Mouse (Mus musculus) E14TG2a.4 (cell line): Measurements from ENCODE around the gene Cpeb1.

Experiments
- CTCF ChIP-seq: conservative IDR thresholded peaks from 2 replicates; pipeline ENCODE4 v1.5.1; 2014; ENCODE audit warnings: low read length
- NANOG ChIP-seq: IDR thresholded peaks from 2 replicates; pipeline ENCODE4 v1.6.1; 2014; ENCODE audit warnings: borderline replicate concordance, low read length, mixed read lengths

DNA sequence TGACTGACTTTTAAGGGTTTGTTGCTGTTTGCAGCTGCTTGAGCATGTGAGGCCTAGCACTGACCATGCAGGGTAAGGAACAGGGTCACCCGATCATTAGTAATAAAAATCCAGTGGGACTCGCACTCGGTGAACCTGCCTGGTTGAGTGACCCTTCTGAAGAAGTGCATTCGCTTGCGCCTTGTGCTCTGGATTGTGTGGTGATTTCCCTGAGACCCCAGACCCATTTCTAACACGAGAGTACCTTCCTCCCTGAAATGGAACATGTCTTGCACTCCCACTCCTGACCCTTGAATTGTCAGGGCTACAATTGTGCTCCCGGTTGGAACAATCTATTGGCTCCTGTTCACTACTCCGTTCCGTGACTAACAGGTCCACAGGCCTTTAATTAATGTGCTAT is 37.4 kb upstream of the Cpeb1 start:
- TF ChIP-seq CTCF = no peak
- TF ChIP-seq NANOG = no peak
